Mouse (Mus musculus) midbrain, embryonic 11.5 days (tissue): ENCODE measurements around the gene Slc39a12. TPM values are rescaled to one million over a fixed set of nuclear protein-coding genes. Genes with fewer than 3 reads are reported as not detected.

Experiments
- ATAC-seq: fragments of 200-750 bp; cut with Nextera tagmentation; 2 replicates; pipeline ENCODE4 v1.8.0; 2017; ENCODE audit warnings: moderate TSS enrichment, moderate library complexity; ENCODE audit not compliant: low FRiP score
- DNase-seq: peaks from one replicate; pipeline ENCODE4 v3.0.0; 2015; ENCODE audit warnings: low spot score; ENCODE audit errors: missing footprints
- H3K27ac ChIP-seq: fragments of 300-500 bp; sonication (generic); 2 replicates; pipeline ENCODE4 v1.5.1; 2014; ENCODE audit warnings: low read depth, low read length
- H3K27me3 ChIP-seq: fragments of 300-500 bp; sonication (generic); 2 replicates; pipeline ENCODE4 v1.6.1; 2014; ENCODE audit warnings: mild to moderate bottlenecking, low read length, moderate library complexity, mixed read lengths; ENCODE audit not compliant: control insufficient read depth, insufficient read depth
- H3K36me3 ChIP-seq: fragments of 300-500 bp; sonication (generic); 2 replicates; pipeline ENCODE4 v1.6.1; 2014; ENCODE audit warnings: mild to moderate bottlenecking, low read length, moderate library complexity, mixed read lengths; ENCODE audit not compliant: control insufficient read depth, insufficient read depth
- H3K4me1 ChIP-seq: fragments of 300-500 bp; sonication (generic); 2 replicates; pipeline ENCODE4 v1.6.1; 2014; ENCODE audit warnings: low read length; ENCODE audit not compliant: control insufficient read depth, insufficient read depth
- H3K4me2 ChIP-seq: fragments of 300-500 bp; sonication (generic); 2 replicates; pipeline ENCODE4 v1.6.1; 2014; ENCODE audit warnings: mild to moderate bottlenecking, moderate library complexity
- H3K4me3 ChIP-seq: fragments of 300-500 bp; sonication (generic); 2 replicates; pipeline ENCODE4 v1.5.1; 2014; ENCODE audit warnings: low read depth, low read length
- H3K9ac ChIP-seq: fragments of 300-500 bp; sonication (generic); 2 replicates; pipeline ENCODE4 v1.6.1; 2014; ENCODE audit warnings: low read length
- H3K9me3 ChIP-seq: fragments of 300-500 bp; sonication (generic); 2 replicates; pipeline ENCODE4 v1.6.1; 2016; ENCODE audit warnings: low read length; ENCODE audit not compliant: control insufficient read depth
- WGBS: fragments of 180-500 bp; shearing (Covaris S2); extraction: QIAGEN DNeasy Blood & Tissue Kit; methylation state at CpG from one replicate; pipeline ENCODE4 v1.1.7; 2014; 5-methylcytosine and 5-hydroxymethylcytosine counted together
- polyA plus RNA-seq: library from polyadenylated mRNA; unstranded; fragments of >200 nt; fragmentation: Nextera tagmentation; extraction: Ambion mirVana; gene quantifications from 2 replicates; pipeline ENCODE4 v1.2.1, GENCODE M21; 2014

Slc39a12 gene
- polyA plus RNA-seq, 1 experiment from 2014 or later, result 1.7 TPM

- Histone ChIP-seq H3K36me3 (no peaks in the 10 kb centered on the region), H3K27me3 (no peaks in the 10 kb centered on the region), H3K4me1 (no peaks in the 10 kb centered on the region), H3K9me3 (no peaks in the 10 kb centered on the region), H3K9ac (no peak overlapping the region), H3K4me3 (no peak overlapping the region), H3K27ac (no peak overlapping the region), H3K4me2 (no peak overlapping the region)
- no peak for DNase-seq
- ATAC-seq, result no peak
- WGBS, result 85% methylated on average over 3 of the region's 3 CpGs
Observed at GRCm38 (mm10) chr2:14543355-14543754, 155.2 kb downstream of the Slc39a12 start.

GRCm38 (mm10) chr2:14543773-14544172, 155.7 kb downstream of the Slc39a12 start:
- Histone ChIP-seq H3K27me3 (no peaks in the 10 kb centered on the region), H3K36me3 (no peaks in the 10 kb centered on the region), H3K9ac (no peak overlapping the region), H3K27ac (no peak overlapping the region), H3K4me3 (no peak overlapping the region), H3K4me1 (no peaks in the 10 kb centered on the region), H3K9me3 (no peaks in the 10 kb centered on the region), H3K4me2 (no peak overlapping the region)
- DNase-seq (no peak), ATAC-seq (no peak)
- 93% methylated on average over 2 of the region's 2 CpGs for WGBS

Other genes with a start within 250 kb of the Slc39a12 start
- gene Tmem236, start 213.8 kb upstream of the Slc39a12 start, polyA plus RNA-seq, result 0.08 TPM in 1 of 2 replicates, not detected in the other
- 6.4 and 8.3 TPM in 2 replicates for gene Mrc1, start 158.9 kb upstream of the Slc39a12 start, polyA plus RNA-seq
- 1.1 TPM in 2 replicates for gene Cacnb2, start 214.8 kb downstream of the Slc39a12 start, polyA plus RNA-seq